Comparison of ENCODE assay signal across 17 mouse cellular contexts in genomic region chr5:28419640-28420265, GRCm38 (mm10). TPM values are rescaled to one million over a fixed set of nuclear protein-coding genes. Genes with fewer than 3 reads are reported as not detected.
DNase-seq lines count a peak whose midpoint lies in the region; ATAC-seq and TF ChIP-seq lines count a peak whose summit lies in the region.
"Had no signal": no experiment of that assay in that cellular context is flagged by ENCODE, and none has a peak within 500 bp of the region (broad histone marks: within the 10 kb centered on the region; RNA-seq: fewer than 3 reads in every experiment).

No protein-coding gene starts in this region.

- no peak for DNase-seq in embryonic facial prominence, embryonic 10.5 days (ENCODE audit: low spot score)
- DNase-seq in limb, embryonic 14.5 days (ENCODE audit: low spot score): peak; percentile 17
- DNase-seq in limb, embryonic 10.5 days (ENCODE audit: low spot score): no peak
- DNase-seq in adrenal gland, postnatal 14 days: peak; percentile 73
- no peak for DNase-seq in right cerebral cortex, postnatal 4 days
- DNase-seq: cerebellum, adult 11-12 months; gastrocnemius, postnatal 36 days; kidney, adult 9 months; liver; right cerebral cortex, postnatal 14 days; thymus, postnatal 14 days had no signal

- no peak for TF ChIP-seq POLR2A in limb, embryonic 14.5 days (IDR thresholded peaks at IDR 0.05; ENCODE audit: borderline replicate concordance, extremely low read depth, insufficient read depth, insufficient read length)

- no peaks in the 10 kb centered on the region for H3K9me3 ChIP-seq in embryonic facial prominence, embryonic 12.5 days
- H3K9me3 ChIP-seq in embryonic facial prominence, embryonic 10.5 days: no peaks in the 10 kb centered on the region
- H3K9me3 ChIP-seq in limb, embryonic 14.5 days (ENCODE audit: control insufficient read depth, low read length): no peaks in the 10 kb centered on the region
- no peaks in the 10 kb centered on the region for H3K9me3 ChIP-seq in limb, embryonic 10.5 days (replicated peaks)
- no peaks in the 10 kb centered on the region for H3K9me3 ChIP-seq in limb, embryonic 15.5 days
- H3K9me3 ChIP-seq: lung, embryonic 15.5 days had no signal

- peaks cover 48% of the 10 kb centered on the region for H3K36me3 ChIP-seq in embryonic facial prominence, embryonic 12.5 days
- peaks cover 57% of the 10 kb centered on the region for H3K36me3 ChIP-seq in embryonic facial prominence, embryonic 10.5 days (replicated peaks)
- H3K36me3 ChIP-seq in limb, embryonic 14.5 days (ENCODE audit: control insufficient read depth, insufficient read depth, low read length): peaks cover 48% of the 10 kb centered on the region
- peaks cover 56% of the 10 kb centered on the region for H3K36me3 ChIP-seq in limb, embryonic 10.5 days
- H3K36me3 ChIP-seq in limb, embryonic 15.5 days: peaks cover 48% of the 10 kb centered on the region

- no peak overlapping the region for H3K27ac ChIP-seq in embryonic facial prominence, embryonic 12.5 days
- no peak overlapping the region for H3K27ac ChIP-seq in embryonic facial prominence, embryonic 10.5 days (replicated peaks)
- no peak overlapping the region for H3K27ac ChIP-seq in limb, embryonic 14.5 days (replicated peaks; ENCODE audit: low read depth, low read length)
- H3K27ac ChIP-seq in limb, embryonic 10.5 days: no peak overlapping the region
- H3K27ac ChIP-seq in limb, embryonic 15.5 days: no peak overlapping the region
- H3K27ac ChIP-seq: hindbrain, embryonic 14.5 days; layer of hippocampus, adult 2 months; lung, embryonic 15.5 days had no signal

- H3K4me1 ChIP-seq in embryonic facial prominence, embryonic 12.5 days: no peaks in the 10 kb centered on the region
- no peaks in the 10 kb centered on the region for H3K4me1 ChIP-seq in embryonic facial prominence, embryonic 10.5 days
- H3K4me1 ChIP-seq in limb, embryonic 14.5 days (ENCODE audit: control insufficient read depth, insufficient read depth, low read length): no peaks in the 10 kb centered on the region
- H3K4me1 ChIP-seq in limb, embryonic 10.5 days: no peaks in the 10 kb centered on the region
- no peaks in the 10 kb centered on the region for H3K4me1 ChIP-seq in limb, embryonic 15.5 days
- H3K4me1 ChIP-seq: lung, embryonic 15.5 days had no signal

- no peak overlapping the region for H3K4me3 ChIP-seq in embryonic facial prominence, embryonic 12.5 days
- no peak overlapping the region for H3K4me3 ChIP-seq in embryonic facial prominence, embryonic 10.5 days
- H3K4me3 ChIP-seq in limb, embryonic 14.5 days (replicated peaks; ENCODE audit: low read length): no peak overlapping the region
- no peak overlapping the region for H3K4me3 ChIP-seq in limb, embryonic 10.5 days
- H3K4me3 ChIP-seq in limb, embryonic 15.5 days: no peak overlapping the region
- H3K4me3 ChIP-seq: layer of hippocampus, adult 2 months; lung, embryonic 15.5 days had no signal

- 0 out of 2 replicates have a peak, but pooled peaks have one; percentile 22 for ATAC-seq in embryonic facial prominence, embryonic 12.5 days (ENCODE audit: insufficient number of reproducible peaks, insufficient read depth, low FRiP score, low TSS enrichment)
- no peak for ATAC-seq in limb, embryonic 14.5 days (ENCODE audit: low FRiP score, low read depth)
- ATAC-seq in limb, embryonic 15.5 days (ENCODE audit: insufficient number of reproducible peaks, low FRiP score, low TSS enrichment, low read depth): peak; percentile 61
- ATAC-seq in cerebellum, adult (ENCODE audit: insufficient number of reproducible peaks, low FRiP score, low TSS enrichment): no peak

- H3K9ac ChIP-seq in embryonic facial prominence, embryonic 12.5 days: no peak overlapping the region
- H3K9ac ChIP-seq in limb, embryonic 14.5 days (ENCODE audit: low read depth, low read length, severe bottlenecking): no peak overlapping the region
- no peak overlapping the region for H3K9ac ChIP-seq in limb, embryonic 15.5 days
- H3K9ac ChIP-seq: hindbrain, embryonic 14.5 days; lung, embryonic 15.5 days had no signal

- no peak overlapping the region for H3K4me2 ChIP-seq in embryonic facial prominence, embryonic 12.5 days (replicated peaks)
- no peak overlapping the region for H3K4me2 ChIP-seq in limb, embryonic 14.5 days (replicated peaks; ENCODE audit: low read depth, low read length, severe bottlenecking)
- no peak overlapping the region for H3K4me2 ChIP-seq in limb, embryonic 15.5 days
- H3K4me2 ChIP-seq: hindbrain, embryonic 14.5 days; lung, embryonic 15.5 days had no signal

- no peaks in the 10 kb centered on the region for H3K27me3 ChIP-seq in embryonic facial prominence, embryonic 12.5 days
- no peaks in the 10 kb centered on the region for H3K27me3 ChIP-seq in embryonic facial prominence, embryonic 10.5 days (replicated peaks; ENCODE audit: low read depth, poor library complexity, severe bottlenecking)
- no peaks in the 10 kb centered on the region for H3K27me3 ChIP-seq in limb, embryonic 14.5 days (ENCODE audit: control insufficient read depth, insufficient read depth, low read length)
- H3K27me3 ChIP-seq in limb, embryonic 10.5 days (ENCODE audit: low read depth, poor library complexity, severe bottlenecking): no peaks in the 10 kb centered on the region
- no peaks in the 10 kb centered on the region for H3K27me3 ChIP-seq in limb, embryonic 15.5 days
- H3K27me3 ChIP-seq: lung, embryonic 15.5 days had no signal

- 89% methylated on average over 12 of the region's 12 CpGs for WGBS in embryonic facial prominence, embryonic 12.5 days
- 89% methylated on average over 12 of the region's 12 CpGs for WGBS in embryonic facial prominence, embryonic 10.5 days
- WGBS in limb, embryonic 14.5 days: 89% methylated on average over 12 of the region's 12 CpGs
- WGBS in limb, embryonic 10.5 days: 92% methylated on average over 12 of the region's 12 CpGs
- WGBS in limb, embryonic 15.5 days: 87% methylated on average over 12 of the region's 12 CpGs

RNA-seq across cellular contexts. Expression of gene Shh, which starts 47.3 kb away (rescaled TPM):
- polyA plus RNA-seq in embryonic facial prominence, embryonic 12.5 days (2016; fragmentation: Nextera tagmentation; extraction: Ambion mirVana): 1.5 and 1.6 TPM in 2 replicates
- polyA plus RNA-seq in embryonic facial prominence, embryonic 10.5 days (2016; fragmentation: Nextera tagmentation; extraction: Ambion mirVana): 2.1 and 3.0 TPM in 2 replicates
- 0.33 and 0.37 TPM in 2 replicates for polyA plus RNA-seq in limb, embryonic 14.5 days (2012; rRNA removed)
- polyA plus RNA-seq in limb, embryonic 14.5 days (2014; fragmentation: Nextera tagmentation; extraction: Ambion mirVana): 0.06 TPM in 1 of 2 replicates, not detected in the other
- polyA plus RNA-seq in limb, embryonic 10.5 days (2016; fragmentation: Nextera tagmentation; extraction: Ambion mirVana): 0.80 and 1.2 TPM in 2 replicates
- total RNA-seq in adrenal gland, postnatal 14 days (2021): 15.5 and 19.7 TPM in 2 replicates
- 0.20 TPM in 1 of 2 replicates, not detected in the other for polyA plus RNA-seq in limb, embryonic 15.5 days (2015; fragmentation: Nextera tagmentation; extraction: Ambion mirVana)
- total RNA-seq: gastrocnemius, postnatal 36 days had no signal

Comparison
In these comparisons a context has a peak if more than half of its experiments do, and no peak if none do; other contexts are left out.
1. ATAC-seq: peak in embryonic facial prominence, embryonic 12.5 days (single experiment) and limb, embryonic 15.5 days (single experiment); none in limb, embryonic 14.5 days (single experiment) and cerebellum, adult (single experiment).
2. DNase-seq: peak in limb, embryonic 14.5 days (single experiment) and adrenal gland, postnatal 14 days (single experiment); none in embryonic facial prominence, embryonic 10.5 days (single experiment), limb, embryonic 10.5 days (single experiment) and right cerebral cortex, postnatal 4 days (single experiment).